Mouse (Mus musculus) hindbrain, postnatal 0 days (tissue): ENCODE results near the gene Srcap. TPM values are rescaled to one million over a fixed set of nuclear protein-coding genes. Genes with fewer than 3 reads are reported as not detected.
A peak's percentile ranks its signal among the peaks of the same experiment; 100 is the strongest.

Experiments used
- ATAC-seq: fragments of 200-750 bp; cut with Nextera tagmentation; 2 replicates; pipeline ENCODE4 v1.8.0; 2017; ENCODE audit warnings: mild to moderate bottlenecking, moderate TSS enrichment, moderate library complexity
- DNase-seq: peaks from one replicate; pipeline ENCODE4 v3.0.0-alpha.2; 2015; ENCODE audit warnings: low spot score
- H3K27ac ChIP-seq: fragments of 300-500 bp; sonication (generic); 2 replicates; pipeline ENCODE4 v1.5.1; 2014; ENCODE audit warnings: mild to moderate bottlenecking
- H3K27me3 ChIP-seq: fragments of 300-500 bp; sonication (generic); 2 replicates; pipeline ENCODE4 v1.6.1; 2014; ENCODE audit warnings: low read length, mixed read lengths; ENCODE audit not compliant: insufficient read depth
- H3K36me3 ChIP-seq: fragments of 300-500 bp; sonication (generic); 2 replicates; pipeline ENCODE4 v1.6.1; 2014; ENCODE audit warnings: low read length, mixed read lengths; ENCODE audit not compliant: insufficient read depth
- H3K4me1 ChIP-seq: fragments of 300-500 bp; sonication (generic); 2 replicates; pipeline ENCODE4 v1.6.1; 2014; ENCODE audit warnings: antibody characterized with exemption, low read length, mixed read lengths; ENCODE audit not compliant: insufficient read depth
- H3K4me2 ChIP-seq: fragments of 300-500 bp; sonication (generic); 2 replicates; pipeline ENCODE4 v1.6.1; 2014; ENCODE audit warnings: low read depth, mild to moderate bottlenecking, low read length, moderate library complexity, mixed read lengths
- H3K4me3 ChIP-seq: fragments of 300-500 bp; sonication (generic); 2 replicates; pipeline ENCODE4 v1.5.1; 2014; ENCODE audit warnings: low read length
- H3K9ac ChIP-seq: fragments of 300-500 bp; sonication (generic); replicated peaks from 2 replicates; pipeline ENCODE4 v1.6.1; 2014; ENCODE audit warnings: mild to moderate bottlenecking, low read length, moderate library complexity, mixed read lengths
- H3K9me3 ChIP-seq: fragments of 300-500 bp; sonication (generic); 2 replicates; pipeline ENCODE4 v1.6.1; 2016; ENCODE audit warnings: low read length, mixed read lengths
- CTCF ChIP-seq: IDR thresholded peaks from 2 replicates; pipeline ENCODE4 v1.5.1; 2016; ENCODE audit warnings: antibody characterized with exemption, control low read depth, low read depth
- WGBS: fragments of 180-500 bp; shearing (Covaris S2); extraction: QIAGEN DNeasy Blood & Tissue Kit; methylation state at CpG from one replicate; pipeline ENCODE4 v1.1.7; 2014; 5-methylcytosine and 5-hydroxymethylcytosine counted together
- polyA plus RNA-seq: library from polyadenylated mRNA; unstranded; fragments of >200 nt; fragmentation: Nextera tagmentation; extraction: Ambion mirVana; gene quantifications from 2 replicates; pipeline ENCODE4 v1.2.1, GENCODE M21; 2015
- total RNA-seq: library from RNA; depleted of rRNA; stranded (reverse); fragments of >200 nt; gene quantifications from 2 replicates; pipeline ENCODE4 v1.2.3, GENCODE M21; 2014

The Srcap gene
- total and polyA plus RNA-seq, 2 experiments from 2014 or later, result 29.7 to 49.0 TPM

GRCm38 (mm10) chr7:127588011-127588871 lies 76.5 kb downstream of the Srcap start, which contains the start of the genes Ccdc189 and Rnf40:
TSS of gene Ccdc189 (minus strand) at chr7:127588595.
TSS of gene Rnf40 (plus strand) at chr7:127588767.
- Histone ChIP-seq H3K9ac (peak within 1 kb of the TSS; percentile 86), H3K36me3 (peaks cover 46% of the 10 kb centered on the region), H3K4me3 (peak within 1 kb of the TSS; percentile 92), H3K9me3 (no peaks in the 10 kb centered on the region), H3K27me3 (no peaks in the 10 kb centered on the region), H3K27ac (peak within 1 kb of the TSS; percentile 74), H3K4me1 (no peaks in the 10 kb centered on the region; the same call in 1 of the 2 replicates), H3K4me2 (peak within 1 kb of the TSS; percentile 89)
- DNase-seq (peak; percentile 98), ATAC-seq (peak; percentile 99)
- under 1% methylated on average over 50 of the region's 50 CpGs for WGBS
- TF ChIP-seq CTCF, result no peak

GRCm38 (mm10) chr7:127588901-127589300 lies 77.1 kb downstream of the Srcap start:
- no peak for TF ChIP-seq CTCF
- no peaks in the 10 kb centered on the region; the same call in 1 of the 2 replicates for H3K4me1 ChIP-seq
- ATAC-seq, result no peak
- peak overlapping the region; percentile 89 for H3K4me2 ChIP-seq
- H3K9ac ChIP-seq, result peak overlapping the region; percentile 86
- no peak for DNase-seq
- H3K27me3 ChIP-seq, result no peaks in the 10 kb centered on the region
- H3K4me3 ChIP-seq, result peak overlapping the region; percentile 92
- WGBS, result 6% methylated on average over 29 of the region's 29 CpGs
- peaks cover 46% of the 10 kb centered on the region for H3K36me3 ChIP-seq
- H3K27ac ChIP-seq, result peak overlapping the region; percentile 74
- no peaks in the 10 kb centered on the region for H3K9me3 ChIP-seq

- H3K9ac ChIP-seq, result no peak overlapping the region; the same call in 1 of the 2 replicates
- H3K27ac ChIP-seq, result no peak overlapping the region
- no peak for DNase-seq
- no peaks in the 10 kb centered on the region; the same call in 1 of the 2 replicates for H3K4me1 ChIP-seq
- H3K4me3 ChIP-seq, result peak overlapping the region; percentile 92; the same call in 1 of the 2 replicates
- no peak for TF ChIP-seq CTCF
- H3K4me2 ChIP-seq, result peak overlapping the region; percentile 89
- no peak for ATAC-seq
- H3K36me3 ChIP-seq, result peaks cover 47% of the 10 kb centered on the region
- no peaks in the 10 kb centered on the region for H3K9me3 ChIP-seq
- 92% methylated on average over 9 of the region's 9 CpGs for WGBS
- H3K27me3 ChIP-seq, result no peaks in the 10 kb centered on the region
Observed at GRCm38 (mm10) chr7:127589637-127590036, 77.9 kb downstream of the Srcap start.

GRCm38 (mm10) chr7:127591108-127591507 lies 79.3 kb downstream of the Srcap start:
- H3K36me3 ChIP-seq, result peaks cover 56% of the 10 kb centered on the region
- H3K4me2 ChIP-seq, result no peak overlapping the region
- no peak for DNase-seq
- no peak overlapping the region for H3K4me3 ChIP-seq
- ATAC-seq, result no peak
- H3K27ac ChIP-seq, result no peak overlapping the region
- no peak overlapping the region for H3K9ac ChIP-seq
- H3K4me1 ChIP-seq, result no peaks in the 10 kb centered on the region; the same call in 1 of the 2 replicates
- H3K9me3 ChIP-seq, result no peaks in the 10 kb centered on the region
- WGBS, result 88% methylated on average over 10 of the region's 10 CpGs
- TF ChIP-seq CTCF, result no peak
- no peaks in the 10 kb centered on the region for H3K27me3 ChIP-seq

GRCm38 (mm10) chr7:127592575-127592974 lies 80.8 kb downstream of the Srcap start:
- no peak for DNase-seq
- TF ChIP-seq CTCF, result no peak
- 87% methylated on average over 14 of the region's 14 CpGs for WGBS
- no peak overlapping the region for H3K27ac ChIP-seq
- H3K9ac ChIP-seq, result no peak overlapping the region
- H3K36me3 ChIP-seq, result peaks cover 69% of the 10 kb centered on the region
- no peak overlapping the region for H3K4me2 ChIP-seq
- ATAC-seq, result no peak
- no peaks in the 10 kb centered on the region for H3K27me3 ChIP-seq
- H3K9me3 ChIP-seq, result no peaks in the 10 kb centered on the region
- H3K4me1 ChIP-seq, result no peaks in the 10 kb centered on the region; the same call in 1 of the 2 replicates
- no peak overlapping the region for H3K4me3 ChIP-seq

GRCm38 (mm10) chr7:127596747-127597146 lies 85.0 kb downstream of the Srcap start:
- DNase-seq (no peak), ATAC-seq (no peak)
- WGBS, result 95% methylated on average over 17 of the region's 17 CpGs
- Histone ChIP-seq H3K36me3 (peaks cover 87% of the 10 kb centered on the region), H3K4me1 (no peaks in the 10 kb centered on the region), H3K9me3 (no peaks in the 10 kb centered on the region), H3K9ac (no peak overlapping the region), H3K27ac (no peak overlapping the region), H3K27me3 (no peaks in the 10 kb centered on the region), H3K4me2 (no peak overlapping the region), H3K4me3 (no peak overlapping the region)
- TF ChIP-seq CTCF, result no peak
